8 mouse cellular contexts compared by ENCODE assay signal in genomic region chr5:28317917-28318267, GRCm38 (mm10). TPM values are rescaled to one million over a fixed set of nuclear protein-coding genes. Genes with fewer than 3 reads are reported as not detected.
DNase-seq lines count a peak whose midpoint lies in the region; ATAC-seq and TF ChIP-seq lines count a peak whose summit lies in the region.

No protein-coding gene starts in this region.

- peak; percentile 27 for DNase-seq in heart, adult 11 months
- no peak for DNase-seq in heart, postnatal 4 days
- DNase-seq in spleen, adult 18-20 months = no peak

- H3K4me2 ChIP-seq in forebrain, embryonic 12.5 days = peak overlapping the region; percentile 61
- peak overlapping the region; percentile 58 for H3K4me2 ChIP-seq in limb, embryonic 15.5 days
- peak overlapping the region; percentile 56 for H3K4me2 ChIP-seq in stomach, embryonic 15.5 days

- TF ChIP-seq CTCF in E14TG2a.4 (conservative IDR thresholded peaks at IDR 0.05; ENCODE audit: low read length) = no peak

- H3K27me3 ChIP-seq in E14TG2a.4 (ENCODE audit: insufficient read depth, low read length) = no peaks in the 10 kb centered on the region
- H3K27me3 ChIP-seq in forebrain, embryonic 12.5 days = no peaks in the 10 kb centered on the region
- H3K27me3 ChIP-seq in limb, embryonic 15.5 days = no peaks in the 10 kb centered on the region
- H3K27me3 ChIP-seq in stomach, embryonic 15.5 days (replicated peaks) = no peaks in the 10 kb centered on the region

- peaks cover 26% of the 10 kb centered on the region for H3K36me3 ChIP-seq in E14TG2a.4 (ENCODE audit: insufficient read depth, low read length)
- H3K36me3 ChIP-seq in forebrain, embryonic 12.5 days (replicated peaks) = no peaks in the 10 kb centered on the region
- H3K36me3 ChIP-seq in limb, embryonic 15.5 days = no peaks in the 10 kb centered on the region
- H3K36me3 ChIP-seq in stomach, embryonic 15.5 days = no peaks in the 10 kb centered on the region

- H3K4me3 ChIP-seq in E14TG2a.4 (replicated peaks; ENCODE audit: low read length) = peak overlapping the region; percentile 92
- H3K4me3 ChIP-seq in forebrain, embryonic 12.5 days (replicated peaks) = peak overlapping the region; percentile 98
- H3K4me3 ChIP-seq in limb, embryonic 15.5 days = peak overlapping the region; percentile 92
- peak overlapping the region; percentile 92 for H3K4me3 ChIP-seq in stomach, embryonic 15.5 days (replicated peaks)

- peaks cover 42% of the 10 kb centered on the region for H3K4me1 ChIP-seq in E14TG2a.4 (replicated peaks; ENCODE audit: low read depth, low read length)
- peaks cover 25% of the 10 kb centered on the region for H3K4me1 ChIP-seq in forebrain, embryonic 12.5 days
- peaks cover 12% of the 10 kb centered on the region for H3K4me1 ChIP-seq in limb, embryonic 15.5 days
- peaks cover 5% of the 10 kb centered on the region; the same call in 1 of the 2 replicates for H3K4me1 ChIP-seq in stomach, embryonic 15.5 days

- H3K27ac ChIP-seq in forebrain, embryonic 12.5 days = no peak overlapping the region
- H3K27ac ChIP-seq in limb, embryonic 15.5 days = no peak overlapping the region; the same call in 1 of the 2 replicates
- peak overlapping the region; percentile 100; the same call in 1 of the 2 replicates for H3K27ac ChIP-seq in stomach, embryonic 15.5 days

- H3K9ac ChIP-seq in forebrain, embryonic 12.5 days = peak overlapping the region; percentile 100
- no peak overlapping the region for H3K9ac ChIP-seq in limb, embryonic 15.5 days
- H3K9ac ChIP-seq in stomach, embryonic 15.5 days = peak overlapping the region; percentile 97; the same call in 1 of the 2 replicates

- H3K9me3 ChIP-seq in E14TG2a.4 (ENCODE audit: low read length) = no peaks in the 10 kb centered on the region
- H3K9me3 ChIP-seq in forebrain, embryonic 12.5 days = no peaks in the 10 kb centered on the region
- H3K9me3 ChIP-seq in limb, embryonic 15.5 days = no peaks in the 10 kb centered on the region
- H3K9me3 ChIP-seq in stomach, embryonic 15.5 days = no peaks in the 10 kb centered on the region

- 12% methylated on average over 3 of the region's 3 CpGs for WGBS in forebrain, embryonic 12.5 days
- 2% methylated on average over 3 of the region's 3 CpGs for WGBS in limb, embryonic 15.5 days
- 3% methylated on average over 3 of the region's 3 CpGs for WGBS in stomach, embryonic 15.5 days

- ATAC-seq in forebrain, embryonic 12.5 days (ENCODE audit: low FRiP score) = no peak
- no peak for ATAC-seq in limb, embryonic 15.5 days (ENCODE audit: insufficient number of reproducible peaks, low FRiP score, low TSS enrichment, low read depth)
- no peak for ATAC-seq in stomach, embryonic 15.5 days (ENCODE audit: insufficient read depth, low FRiP score, low read depth)
- ATAC-seq in frontal cortex, adult (ENCODE audit: low TSS enrichment) = no peak

RNA-seq across cellular contexts. Expression of gene Rbm33, which starts 1.0 kb away (rescaled TPM):
- 10 to 100 TPM; 43.9 to 46.0 TPM for total RNA-seq in heart, postnatal 4 days (2021)
- polyA plus RNA-seq in forebrain, embryonic 12.5 days (2016; fragmentation: Nextera tagmentation; extraction: Ambion mirVana) = 24.3 and 26.7 TPM in 2 replicates
- polyA plus RNA-seq in limb, embryonic 15.5 days (2015; fragmentation: Nextera tagmentation; extraction: Ambion mirVana) = 9.4 and 11.3 TPM in 2 replicates
- polyA plus RNA-seq in stomach, embryonic 15.5 days (2015; fragmentation: Nextera tagmentation; extraction: Ambion mirVana) = 11.6 and 12.1 TPM in 2 replicates
